Mouse (Mus musculus) bone marrow, adult 2 months (tissue): ENCODE measurements around the gene Slc30a4.

Source experiments
- CTCF ChIP-seq: fragments of 200-500 bp; IDR thresholded peaks from 2 replicates; pipeline ENCODE4 v1.5.1; 2011; ENCODE audit warnings: low read length, control low read depth; ENCODE audit not compliant: control insufficient read depth, insufficient read depth
- POLR2A ChIP-seq: fragments of 200-500 bp; IDR thresholded peaks from 2 replicates; pipeline ENCODE4 v1.6.1; 2011; ENCODE audit warnings: low read depth, mild to moderate bottlenecking, control low read depth, low read length, borderline replicate concordance; ENCODE audit not compliant: control insufficient read depth

DNA sequence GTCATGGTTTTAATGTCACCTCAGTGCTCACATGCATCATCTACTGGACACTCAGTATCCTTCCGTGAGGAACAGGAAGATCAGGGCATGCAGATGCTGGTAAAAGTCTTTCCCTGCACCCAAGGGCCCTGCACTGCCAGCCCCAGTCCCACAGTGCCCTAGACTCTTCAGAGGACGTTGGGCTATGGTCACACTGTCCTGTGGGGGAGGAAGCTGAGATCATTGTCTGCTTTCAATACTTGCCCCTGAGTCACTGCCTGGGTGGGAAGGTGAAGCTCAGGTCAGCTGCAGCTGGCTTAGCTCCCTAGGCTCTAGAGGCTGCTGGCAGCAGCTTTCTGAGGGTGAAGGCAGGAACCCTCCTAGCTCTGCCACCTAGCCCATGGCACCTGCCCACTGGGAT lies 46.4 kb downstream of the Slc30a4 start:
- TF ChIP-seq CTCF (no peak), POLR2A (no peak)
